Mouse (Mus musculus): Measurements from ENCODE around the gene Ascl5. TPM values are rescaled to one million over a fixed set of nuclear protein-coding genes. Genes with fewer than 3 reads are reported as not detected.
A peak's percentile ranks its signal among the peaks of the same experiment; 100 is the strongest.

Gene Ascl5
- polyA plus RNA-seq, 1 experiment from 2014 or later: 3.0 TPM

- Histone ChIP-seq H3K9me3 (replicated peaks) (no peaks in the 10 kb centered on the region), H3K27ac (replicated peaks) (no peak overlapping the region), H3K4me1 (peaks cover 13% of the 10 kb centered on the region), H3K36me3 (no peaks in the 10 kb centered on the region), H3K4me2 (replicated peaks) (peak overlapping the region; percentile 59), H3K27me3 (peaks cover 39% of the 10 kb centered on the region), H3K9ac (no peak overlapping the region), H3K4me3 (replicated peaks) (peak overlapping the region; percentile 38)
- WGBS: 0% methylated on average over 6 of the region's 6 CpGs
- peak; percentile 59; the same call in 1 of the 2 replicates for ATAC-seq (ENCODE audit: insufficient number of reproducible peaks, low FRiP score, low TSS enrichment, low read depth)
These were observed 861 bp downstream of the Ascl5 start for GRCm38 (mm10) chr1:136051465-136051864.

- Histone ChIP-seq H3K9me3 (replicated peaks) (no peaks in the 10 kb centered on the region), H3K9ac (no peak within 1 kb of the TSS), H3K4me3 (replicated peaks) (no peak within 1 kb of the TSS), H3K27me3 (peaks cover 39% of the 10 kb centered on the region), H3K4me1 (peaks cover 13% of the 10 kb centered on the region), H3K36me3 (no peaks in the 10 kb centered on the region), H3K4me2 (replicated peaks) (no peak within 1 kb of the TSS), H3K27ac (replicated peaks) (0 out of 2 replicates have a peak within 1 kb of the TSS, but pooled peaks have one; percentile 28)
- peak; percentile 30; the same call in 1 of the 2 replicates for ATAC-seq (ENCODE audit: insufficient number of reproducible peaks, low FRiP score, low TSS enrichment, low read depth)
- 41% methylated on average over 11 of the region's 11 CpGs for WGBS
These were observed 1.9 kb downstream of the Ascl5 start, which contains the start of gene Cacna1s for GRCm38 (mm10) chr1:136052547-136052946. Cacna1s (plus strand) TSS chr1:136052750.

GRCm38 (mm10) chr1:136055771-136056170 is 5.2 kb downstream of the Ascl5 start:
- Histone ChIP-seq H3K27ac (replicated peaks) (no peak overlapping the region), H3K27me3 (peaks cover 15% of the 10 kb centered on the region), H3K4me2 (replicated peaks) (no peak overlapping the region), H3K4me1 (peaks cover 7% of the 10 kb centered on the region), H3K9me3 (replicated peaks) (no peaks in the 10 kb centered on the region), H3K36me3 (no peaks in the 10 kb centered on the region), H3K9ac (no peak overlapping the region), H3K4me3 (replicated peaks) (no peak overlapping the region)
- ATAC-seq (ENCODE audit: insufficient number of reproducible peaks, low FRiP score, low TSS enrichment, low read depth): no peak
- WGBS: 71% methylated on average over 3 of the region's 3 CpGs

- no peaks in the 10 kb centered on the region for H3K27me3 ChIP-seq
- no peak overlapping the region for H3K9ac ChIP-seq
- H3K36me3 ChIP-seq: no peaks in the 10 kb centered on the region
- ATAC-seq (ENCODE audit: insufficient number of reproducible peaks, low FRiP score, low TSS enrichment, low read depth): no peak
- H3K27ac ChIP-seq (replicated peaks): no peak overlapping the region
- no peak overlapping the region for H3K4me3 ChIP-seq (replicated peaks)
- H3K4me1 ChIP-seq: no peaks in the 10 kb centered on the region
- H3K9me3 ChIP-seq (replicated peaks): no peaks in the 10 kb centered on the region
- no peak overlapping the region for H3K4me2 ChIP-seq (replicated peaks)
- WGBS: 54% methylated on average over 3 of the region's 3 CpGs
These were observed 8.0 kb downstream of the Ascl5 start for GRCm38 (mm10) chr1:136058594-136058993.

- Histone ChIP-seq H3K36me3 (no peaks in the 10 kb centered on the region), H3K4me1 (no peaks in the 10 kb centered on the region), H3K27me3 (no peaks in the 10 kb centered on the region), H3K9ac (no peak overlapping the region), H3K4me2 (replicated peaks) (no peak overlapping the region), H3K4me3 (replicated peaks) (no peak overlapping the region), H3K9me3 (replicated peaks) (no peaks in the 10 kb centered on the region), H3K27ac (replicated peaks) (no peak overlapping the region)
- ATAC-seq (ENCODE audit: insufficient number of reproducible peaks, low FRiP score, low TSS enrichment, low read depth): peak; percentile 41; the same call in 1 of the 2 replicates
- WGBS: 51% methylated on average over 9 of the region's 9 CpGs
These were observed 10.6 kb downstream of the Ascl5 start for GRCm38 (mm10) chr1:136061041-136061789.

- Histone ChIP-seq H3K27me3 (no peaks in the 10 kb centered on the region), H3K4me2 (replicated peaks) (no peak overlapping the region), H3K9ac (no peak overlapping the region), H3K9me3 (replicated peaks) (no peaks in the 10 kb centered on the region), H3K27ac (replicated peaks) (no peak overlapping the region), H3K36me3 (no peaks in the 10 kb centered on the region), H3K4me3 (replicated peaks) (no peak overlapping the region), H3K4me1 (no peaks in the 10 kb centered on the region)
- WGBS: 81% methylated on average over 7 of the region's 7 CpGs
- ATAC-seq (ENCODE audit: insufficient number of reproducible peaks, low FRiP score, low TSS enrichment, low read depth): no peak
These were observed 11.2 kb downstream of the Ascl5 start for GRCm38 (mm10) chr1:136061790-136062141.

GRCm38 (mm10) chr1:136063991-136064390 is 13.4 kb downstream of the Ascl5 start:
- H3K27me3 ChIP-seq: no peaks in the 10 kb centered on the region
- no peak overlapping the region for H3K4me3 ChIP-seq (replicated peaks)
- ATAC-seq (ENCODE audit: insufficient number of reproducible peaks, low FRiP score, low TSS enrichment, low read depth): no peak
- no peaks in the 10 kb centered on the region for H3K36me3 ChIP-seq
- no peaks in the 10 kb centered on the region for H3K9me3 ChIP-seq (replicated peaks)
- no peak overlapping the region for H3K9ac ChIP-seq
- H3K4me2 ChIP-seq (replicated peaks): no peak overlapping the region
- H3K27ac ChIP-seq (replicated peaks): no peak overlapping the region
- WGBS: 62% methylated on average over 5 of the region's 5 CpGs
- no peaks in the 10 kb centered on the region for H3K4me1 ChIP-seq

- WGBS: 44% methylated on average over 1 of the region's 1 CpGs
These were observed 16.0 kb downstream of the Ascl5 start for GRCm38 (mm10) chr1:136066621-136067020.

GRCm38 (mm10) chr1:136067579-136067978 is 17.0 kb downstream of the Ascl5 start:
- Histone ChIP-seq H3K27me3 (no peaks in the 10 kb centered on the region), H3K27ac (replicated peaks) (no peak overlapping the region), H3K36me3 (no peaks in the 10 kb centered on the region), H3K4me1 (no peaks in the 10 kb centered on the region), H3K4me3 (replicated peaks) (no peak overlapping the region), H3K4me2 (replicated peaks) (no peak overlapping the region), H3K9ac (no peak overlapping the region), H3K9me3 (replicated peaks) (no peaks in the 10 kb centered on the region)
- ATAC-seq (ENCODE audit: insufficient number of reproducible peaks, low FRiP score, low TSS enrichment, low read depth): no peak
- 70% methylated on average over 3 of the region's 3 CpGs for WGBS

More at GRCm38 (mm10) chr1:136066621-136067020, 16.0 kb downstream of the Ascl5 start:
- H3K36me3 ChIP-seq: no peaks in the 10 kb centered on the region
- H3K4me1 ChIP-seq: no peaks in the 10 kb centered on the region
- H3K4me2 ChIP-seq (replicated peaks): no peak overlapping the region
- no peaks in the 10 kb centered on the region for H3K9me3 ChIP-seq (replicated peaks)
- no peaks in the 10 kb centered on the region for H3K27me3 ChIP-seq
- no peak for ATAC-seq (ENCODE audit: insufficient number of reproducible peaks, low FRiP score, low TSS enrichment, low read depth)
- no peak overlapping the region for H3K27ac ChIP-seq (replicated peaks)
- H3K4me3 ChIP-seq (replicated peaks): no peak overlapping the region
- H3K9ac ChIP-seq: no peak overlapping the region

- WGBS: 8% methylated on average over 3 of the region's 3 CpGs
- H3K4me3 ChIP-seq (replicated peaks): no peak overlapping the region
- H3K4me2 ChIP-seq (replicated peaks): no peak overlapping the region
- ATAC-seq (ENCODE audit: insufficient number of reproducible peaks, low FRiP score, low TSS enrichment, low read depth): no peak
- no peak overlapping the region for H3K9ac ChIP-seq
- H3K9me3 ChIP-seq (replicated peaks): no peaks in the 10 kb centered on the region
- 0 out of 2 replicates have a peak, but pooled peaks cover 5% of the 10 kb centered on the region for H3K27me3 ChIP-seq
- no peaks in the 10 kb centered on the region for H3K4me1 ChIP-seq
- no peak overlapping the region for H3K27ac ChIP-seq (replicated peaks)
- no peaks in the 10 kb centered on the region for H3K36me3 ChIP-seq
These were observed 25.5 kb downstream of the Ascl5 start for GRCm38 (mm10) chr1:136076086-136076485.

- Histone ChIP-seq H3K27me3 (0 out of 2 replicates have a peak, but pooled peaks cover 5% of the 10 kb centered on the region), H3K4me1 (no peaks in the 10 kb centered on the region), H3K9ac (no peak overlapping the region), H3K4me3 (replicated peaks) (no peak overlapping the region), H3K27ac (replicated peaks) (no peak overlapping the region), H3K9me3 (replicated peaks) (peaks cover 10% of the 10 kb centered on the region; the same call in 1 of the 2 replicates), H3K36me3 (no peaks in the 10 kb centered on the region), H3K4me2 (replicated peaks) (no peak overlapping the region)
- ATAC-seq (ENCODE audit: insufficient number of reproducible peaks, low FRiP score, low TSS enrichment, low read depth): no peak
- 62% methylated on average over 4 of the region's 4 CpGs for WGBS
These were observed 27.1 kb downstream of the Ascl5 start for GRCm38 (mm10) chr1:136077656-136078055.

- WGBS: 89% methylated on average over 1 of the region's 1 CpGs
- H3K27ac ChIP-seq (replicated peaks): no peak overlapping the region
- no peak for ATAC-seq (ENCODE audit: insufficient number of reproducible peaks, low FRiP score, low TSS enrichment, low read depth)
- no peak overlapping the region for H3K9ac ChIP-seq
- peaks cover 10% of the 10 kb centered on the region; the same call in 1 of the 2 replicates for H3K9me3 ChIP-seq (replicated peaks)
- H3K36me3 ChIP-seq: no peaks in the 10 kb centered on the region
- H3K4me3 ChIP-seq (replicated peaks): no peak overlapping the region
- no peaks in the 10 kb centered on the region for H3K4me1 ChIP-seq
- H3K4me2 ChIP-seq (replicated peaks): no peak overlapping the region
- 0 out of 2 replicates have a peak, but pooled peaks cover 5% of the 10 kb centered on the region for H3K27me3 ChIP-seq
These were observed 30.6 kb downstream of the Ascl5 start for GRCm38 (mm10) chr1:136081161-136081560.

Measured in embryonic facial prominence, embryonic 15.5 days (tissue).